Mouse (Mus musculus) myocyte (in vitro differentiated cells): ENCODE measurements around the gene Kri1.

Source experiments
- CEBPB ChIP-seq: IDR thresholded peaks from 2 replicates; pipeline ENCODE4 v1.6.1; 2011; ENCODE audit warnings: mild to moderate bottlenecking, moderate library complexity; ENCODE audit not compliant: poor library complexity, insufficient read depth, severe bottlenecking
- MAX ChIP-seq: IDR thresholded peaks from one replicate; pipeline ENCODE4 v1.6.1; 2011; ENCODE audit warnings: low read depth, mild to moderate bottlenecking, control low read depth
- POLR2A ChIP-seq: IDR thresholded peaks from one replicate; pipeline ENCODE4 v1.6.1; 2011; ENCODE audit warnings: low read depth, mild to moderate bottlenecking, control low read depth, moderate library complexity; ENCODE audit not compliant: insufficient read length

GRCm38 (mm10) chr9:21309150-21309741 is 21.5 kb upstream of the Kri1 start:
- no peak for TF ChIP-seq MAX
- TF ChIP-seq CEBPB = no peak
- no peak for TF ChIP-seq POLR2A
